Mouse (Mus musculus) cerebellum, postnatal 10 days (tissue): Measurements from ENCODE around the gene Lhpp.

Source experiments
- DNase-seq, 2 experiments: peaks; one replicate each; pipeline ENCODE4 v3.0.0; 2021; ENCODE audit warnings: mixed read lengths in 2 of 2

Gene Lhpp

DNA sequence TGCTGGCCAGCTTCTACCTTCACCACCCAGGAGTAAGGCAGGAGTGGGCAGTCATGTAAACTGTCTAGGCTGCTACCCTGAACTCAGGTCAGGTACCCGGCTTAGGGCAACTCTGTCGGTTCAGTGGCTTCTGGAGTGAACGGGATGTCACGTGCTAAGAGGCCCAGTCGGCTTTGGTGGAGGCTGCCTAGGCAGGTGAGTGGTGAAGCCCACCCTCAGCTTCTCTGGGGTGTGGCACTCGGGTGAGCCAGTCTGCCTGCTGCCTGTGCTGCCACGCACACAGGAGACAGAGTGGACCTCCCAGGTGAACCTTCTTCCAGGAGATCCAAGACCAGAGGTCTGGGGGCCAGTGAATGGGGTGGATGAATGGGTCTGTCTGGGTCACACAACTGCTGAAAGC, 102.5 kb downstream of the Lhpp start:
- no peak for DNase-seq

DNA sequence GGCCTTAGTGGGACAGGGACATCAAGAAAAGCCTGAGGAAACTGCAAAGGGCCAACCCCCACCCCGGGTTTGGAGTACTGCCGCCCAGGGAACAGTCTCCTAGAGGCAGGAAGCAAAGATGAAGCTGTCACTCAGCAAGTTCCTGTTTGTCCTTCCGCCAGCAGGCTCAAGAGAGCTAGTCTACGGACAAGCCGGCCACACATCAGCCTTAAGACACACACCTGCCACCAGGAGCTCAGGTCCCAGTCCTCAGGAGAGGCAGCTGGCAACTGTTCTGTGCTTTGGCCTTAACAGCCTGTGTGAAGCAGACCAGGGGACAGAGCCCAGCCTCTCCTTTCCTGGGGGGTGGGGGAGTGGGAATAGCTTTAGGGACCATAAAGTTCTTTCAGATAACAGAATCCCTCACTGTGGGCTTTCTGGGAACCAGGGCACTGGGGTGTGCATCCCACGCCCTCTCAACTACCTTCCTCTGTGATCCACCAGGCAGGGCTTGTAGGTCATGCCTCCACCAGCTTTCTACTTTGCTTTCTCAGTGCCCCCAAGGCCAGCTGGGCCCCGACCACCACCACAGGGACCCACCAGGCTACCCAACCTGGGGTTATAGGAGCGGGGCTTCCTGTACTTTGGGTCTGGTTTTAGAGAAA, 103.2 kb downstream of the Lhpp start:
- DNase-seq: no peak

DNA sequence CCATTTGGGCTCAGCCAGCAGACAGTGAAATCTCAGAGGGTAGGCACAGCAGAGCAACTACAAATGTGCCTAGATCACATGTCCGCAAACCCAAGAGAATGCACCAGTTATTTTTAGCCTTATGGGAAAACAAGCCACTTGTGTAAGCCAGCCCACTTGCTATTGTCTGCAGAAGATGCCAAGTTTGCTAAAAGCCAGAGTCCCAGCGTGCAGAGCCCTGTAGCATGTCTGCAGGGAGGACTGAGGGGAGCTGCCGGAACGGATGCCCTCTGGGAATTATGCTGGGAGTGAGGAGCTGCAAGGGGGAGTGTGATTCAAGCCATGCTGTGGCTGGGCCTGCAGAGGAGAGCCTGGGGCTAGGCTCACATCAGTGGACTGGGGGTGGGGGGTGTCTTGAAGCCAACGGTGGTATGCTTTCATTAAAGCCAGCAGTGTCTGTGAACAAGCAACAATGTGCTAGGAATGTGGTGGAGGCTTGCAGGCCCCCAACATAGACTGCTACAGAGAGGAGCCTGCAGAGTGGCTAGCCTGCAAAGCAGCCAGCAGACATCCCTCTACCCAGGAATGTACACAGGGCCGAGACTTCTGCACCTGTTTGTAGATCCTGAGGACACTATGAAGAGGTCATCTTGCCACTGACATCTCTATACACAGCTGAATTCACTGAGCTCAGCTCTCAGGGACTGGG, 103.9 kb downstream of the Lhpp start:
- DNase-seq: peak; percentile 9 to 49

DNA sequence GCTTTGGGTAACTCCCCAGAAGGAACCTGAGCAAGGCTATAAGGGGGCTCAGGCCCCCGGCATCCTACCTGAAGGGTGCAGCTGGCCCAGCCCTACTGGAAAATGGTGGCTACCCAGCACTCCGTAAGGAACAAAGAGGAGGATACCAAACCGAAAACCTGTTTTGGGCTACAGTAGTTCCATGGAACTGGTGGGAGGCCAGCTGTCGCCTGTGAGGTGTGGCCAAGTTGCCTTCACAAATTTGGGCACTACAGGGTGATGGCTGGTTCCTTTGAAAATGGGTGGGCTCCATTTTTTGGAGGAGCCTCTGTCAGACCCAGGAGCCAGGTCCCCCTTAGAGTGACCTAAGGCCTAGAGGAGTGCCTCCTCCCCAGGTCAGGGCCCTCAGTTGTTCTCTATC, 104.8 kb downstream of the Lhpp start:
- peak; percentile 55 to 63 for DNase-seq

DNA sequence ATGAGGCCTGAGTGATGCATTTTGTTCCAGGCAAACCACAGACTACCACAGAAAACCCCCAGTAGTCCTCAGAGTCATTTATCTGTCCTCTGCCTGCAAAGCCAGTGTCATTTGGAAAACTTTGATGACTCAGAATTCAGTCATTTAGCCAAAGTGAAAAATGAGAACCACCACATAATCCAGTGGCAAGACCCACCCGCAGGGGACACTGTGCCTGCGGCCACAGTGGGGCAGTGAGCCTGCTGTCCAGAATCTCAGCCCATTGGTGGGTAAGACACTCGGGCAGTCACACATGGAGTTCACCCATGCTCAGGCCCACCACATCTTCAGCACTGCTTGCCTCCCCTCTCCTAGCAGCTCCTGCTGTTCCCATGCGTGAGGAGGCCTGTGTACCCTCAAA, 109.1 kb downstream of the Lhpp start:
- DNase-seq: no peak

DNA sequence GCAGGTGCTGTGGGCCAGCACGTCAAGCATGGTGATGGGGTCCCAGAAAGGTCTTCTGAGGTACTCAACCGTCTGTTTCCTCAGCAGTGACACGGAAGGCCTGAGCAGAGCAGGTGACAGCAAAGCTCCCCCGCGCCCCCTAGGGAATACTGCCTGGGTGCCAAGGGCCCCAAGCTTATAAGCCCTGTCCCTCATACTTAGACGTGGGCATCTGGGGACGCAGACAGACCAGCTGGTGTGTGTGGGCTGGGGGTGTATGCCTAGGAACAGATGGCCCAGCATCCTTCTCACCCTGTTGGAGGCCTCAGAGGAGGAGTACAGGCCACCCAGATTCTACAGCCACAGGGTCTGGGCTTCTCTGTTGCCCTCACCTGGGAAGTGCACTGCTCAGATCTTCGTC, 110.1 kb downstream of the Lhpp start:
- peak; percentile 89 to 93 for DNase-seq

DNA sequence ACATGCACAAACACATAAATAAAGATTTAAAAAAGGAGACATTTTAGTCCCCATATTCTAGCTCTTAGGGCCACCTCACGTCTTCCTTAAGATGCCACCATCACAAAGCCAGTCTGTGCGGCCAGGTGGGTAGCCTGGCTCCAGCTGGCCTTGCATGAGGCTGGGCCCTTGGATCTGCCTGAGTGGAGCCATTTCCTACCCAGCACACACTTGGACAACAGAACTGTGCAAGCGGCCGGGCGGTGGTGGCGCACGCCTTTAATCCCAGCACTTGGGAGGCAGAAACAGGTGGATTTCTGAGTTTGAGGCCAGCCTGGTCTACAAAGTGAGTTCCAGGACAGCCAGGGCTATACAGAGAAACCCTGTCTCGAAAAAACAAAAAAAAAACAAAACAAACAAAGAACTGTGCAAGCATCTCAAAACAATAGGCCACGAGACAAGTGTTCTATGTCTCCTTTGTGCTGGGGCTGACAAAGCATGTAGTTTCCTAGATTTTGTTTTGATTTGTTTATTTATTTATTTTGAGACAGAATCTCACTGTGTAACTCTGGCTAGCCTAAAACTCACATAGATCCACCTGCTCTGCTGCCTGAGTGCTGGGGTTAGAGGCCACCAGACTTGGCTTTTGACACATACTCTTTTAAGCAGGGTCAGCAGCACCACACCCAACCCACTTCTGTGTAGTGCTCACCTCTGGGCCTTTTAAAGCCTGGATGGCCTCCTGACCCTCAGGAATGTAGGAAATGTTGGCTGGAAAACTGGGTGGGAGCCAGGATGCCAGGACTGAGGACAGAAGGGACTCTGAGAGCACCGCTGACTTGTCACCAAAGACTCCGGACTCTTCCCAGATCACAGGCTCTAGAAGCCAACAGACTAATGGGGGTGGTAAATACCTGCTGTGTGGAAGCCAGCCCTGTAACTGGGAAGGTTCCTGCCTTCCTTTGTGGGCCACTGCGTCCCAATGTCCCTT, 112.2 kb downstream of the Lhpp start:
- peak; percentile 63 to 67 for DNase-seq

DNA sequence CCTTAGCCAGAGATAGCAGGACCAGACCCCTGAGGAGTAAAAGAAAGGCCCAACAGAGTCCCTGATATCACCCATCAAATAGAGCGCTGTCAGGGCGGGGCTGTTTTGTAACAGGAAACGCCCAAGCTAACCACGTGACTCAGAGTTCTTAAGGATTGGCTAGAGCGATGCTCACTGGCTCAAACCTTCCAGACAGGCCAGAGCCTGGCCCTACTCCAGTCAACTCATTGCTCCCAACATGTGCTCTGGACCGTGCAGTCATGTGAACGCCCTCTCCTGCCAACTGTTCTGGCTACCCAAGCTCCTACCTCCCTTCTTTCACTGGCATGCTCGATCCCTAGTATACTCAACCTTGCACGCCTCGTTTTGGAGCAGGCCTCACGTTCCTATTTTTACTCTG, 113.5 kb downstream of the Lhpp start:
- DNase-seq: peak; percentile 98

DNA sequence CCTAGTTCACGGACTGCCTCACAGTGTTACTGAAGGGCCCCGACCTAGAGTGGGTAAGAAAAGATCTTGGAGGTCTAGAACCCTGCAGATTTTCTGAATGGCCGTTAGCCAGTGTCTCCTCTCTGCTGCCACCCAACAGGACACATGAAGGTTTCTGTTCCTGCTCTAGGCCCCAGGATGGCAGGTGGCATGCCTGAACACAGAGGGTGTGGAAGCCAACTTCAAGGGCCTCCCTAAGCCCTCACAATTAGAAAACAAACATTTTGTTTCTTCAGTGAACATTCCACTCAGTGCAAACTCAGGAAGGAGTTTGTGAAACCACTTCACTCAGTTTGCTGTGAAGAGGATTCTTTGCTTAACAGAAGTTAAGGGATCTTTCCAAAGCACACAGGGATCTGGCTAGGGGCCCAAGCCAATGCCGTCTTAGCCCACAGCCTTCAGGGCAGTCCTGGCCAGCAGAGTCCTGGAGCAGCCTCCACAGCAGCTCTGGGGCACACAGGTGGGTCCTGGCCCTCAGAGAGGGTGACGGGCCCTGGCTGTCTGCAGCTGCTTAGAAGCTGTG, 114.1 kb downstream of the Lhpp start:
- peak; percentile 70 to 79 for DNase-seq

DNA sequence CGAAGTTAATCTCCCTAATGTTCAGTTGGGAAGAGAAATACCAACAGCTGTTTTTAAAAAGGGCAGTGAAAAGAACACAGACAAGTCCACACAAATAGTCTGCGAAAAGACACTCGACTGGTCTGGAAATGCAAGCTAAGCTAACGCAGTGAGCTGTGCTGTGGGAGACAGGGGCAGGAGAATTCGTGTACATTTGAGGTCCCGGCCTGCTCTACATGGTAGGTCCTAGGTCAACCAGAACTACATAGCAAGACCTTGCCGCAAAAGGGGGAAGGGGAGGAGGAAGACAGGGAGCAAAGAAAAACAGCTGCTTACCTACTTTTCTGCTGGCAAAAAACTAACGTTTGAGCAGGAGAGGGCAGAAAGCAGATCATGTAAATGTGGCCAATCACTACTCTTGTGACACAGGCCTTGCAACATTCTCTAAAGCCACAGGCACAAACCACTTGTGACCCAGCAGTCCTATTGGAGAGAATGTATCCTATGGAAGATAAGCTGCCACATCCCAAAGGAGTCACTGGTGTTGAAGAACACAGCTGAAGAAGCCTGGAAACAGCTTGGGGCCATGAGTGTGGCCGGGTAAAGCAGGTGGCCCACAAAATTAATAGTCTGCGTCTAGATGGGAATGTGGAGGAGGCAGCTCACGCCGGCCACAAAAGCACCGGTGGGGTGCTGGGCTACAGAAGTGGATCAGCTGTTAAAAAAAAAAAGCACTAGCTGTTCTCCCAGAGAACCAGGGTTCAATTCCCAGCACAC, 115.8 kb downstream of the Lhpp start:
- no peak for DNase-seq

DNA sequence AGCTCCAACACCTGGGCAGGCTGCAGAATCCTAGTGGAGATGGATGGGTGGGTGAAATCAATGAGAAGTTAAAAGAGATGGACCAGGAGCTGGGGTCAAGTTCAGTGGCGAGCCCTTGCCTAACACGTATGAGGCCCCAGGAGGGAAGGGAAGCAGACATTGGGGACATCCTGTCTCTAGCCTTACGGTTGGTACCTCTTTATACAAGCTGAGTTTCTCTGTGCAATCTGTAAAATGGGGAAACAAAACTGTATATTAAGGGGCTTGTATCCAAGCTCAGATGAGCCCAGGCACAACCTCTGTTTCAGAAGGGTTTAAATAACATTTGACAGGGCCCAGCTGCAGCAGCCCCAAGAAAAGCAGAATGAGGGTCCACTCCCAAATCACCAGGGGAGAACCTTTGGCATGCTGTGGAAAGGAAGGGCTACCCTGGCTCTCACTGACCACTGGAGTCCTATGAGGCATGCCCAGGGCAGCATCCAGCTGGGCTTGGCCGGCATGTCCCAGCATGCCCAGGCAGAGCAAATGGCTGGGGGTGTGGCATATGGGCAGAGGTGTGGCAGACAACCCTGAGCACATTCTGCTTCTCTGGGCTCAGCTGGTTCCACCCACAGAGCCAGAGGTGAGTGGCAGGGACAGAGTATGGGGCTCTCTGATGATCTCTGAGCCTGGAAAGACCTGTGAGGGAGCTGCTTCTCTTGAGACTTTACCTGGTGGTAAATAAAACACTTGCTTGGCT, 118.8 kb downstream of the Lhpp start:
- no peak for DNase-seq

DNA sequence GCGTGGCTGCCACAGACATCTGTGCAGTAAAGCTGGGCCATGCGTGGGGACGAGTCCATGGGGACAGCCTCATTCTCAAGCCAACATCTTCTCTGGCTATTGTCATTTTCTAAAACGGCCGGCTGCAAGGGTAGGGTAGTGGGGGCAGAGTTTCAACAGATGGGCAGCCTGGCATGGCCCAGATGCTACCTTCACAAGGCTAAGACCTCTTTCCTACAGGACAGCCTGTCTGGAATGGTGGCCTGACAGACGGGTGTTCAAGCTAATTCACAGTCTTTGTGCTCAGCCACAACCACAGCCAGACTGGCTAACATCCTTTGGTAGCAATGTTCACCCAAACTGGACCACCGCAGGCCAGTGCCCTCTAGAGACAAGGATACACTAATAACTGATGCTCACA, 120.1 kb downstream of the Lhpp start:
- DNase-seq: peak; percentile 58 to 73

DNA sequence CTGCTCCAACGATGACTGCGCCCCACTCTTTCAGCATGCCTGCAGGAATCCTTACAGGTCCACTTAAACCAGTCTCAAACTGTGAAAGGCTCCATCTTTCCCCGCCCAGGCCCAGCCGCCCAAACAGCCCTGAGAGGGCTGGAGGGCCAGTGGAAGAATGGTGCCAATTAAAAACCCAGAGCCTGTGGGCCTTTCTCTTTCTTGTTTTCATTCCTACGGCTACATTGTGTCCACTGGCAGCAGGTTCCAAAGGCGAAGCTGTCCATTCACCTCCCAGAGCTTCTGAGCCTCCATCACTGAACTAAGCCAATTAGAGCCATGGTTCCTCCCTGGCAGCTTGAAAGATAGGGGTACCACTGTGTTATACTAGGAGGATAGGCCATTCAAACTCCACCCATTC, 121.1 kb downstream of the Lhpp start:
- no peak for DNase-seq

DNA sequence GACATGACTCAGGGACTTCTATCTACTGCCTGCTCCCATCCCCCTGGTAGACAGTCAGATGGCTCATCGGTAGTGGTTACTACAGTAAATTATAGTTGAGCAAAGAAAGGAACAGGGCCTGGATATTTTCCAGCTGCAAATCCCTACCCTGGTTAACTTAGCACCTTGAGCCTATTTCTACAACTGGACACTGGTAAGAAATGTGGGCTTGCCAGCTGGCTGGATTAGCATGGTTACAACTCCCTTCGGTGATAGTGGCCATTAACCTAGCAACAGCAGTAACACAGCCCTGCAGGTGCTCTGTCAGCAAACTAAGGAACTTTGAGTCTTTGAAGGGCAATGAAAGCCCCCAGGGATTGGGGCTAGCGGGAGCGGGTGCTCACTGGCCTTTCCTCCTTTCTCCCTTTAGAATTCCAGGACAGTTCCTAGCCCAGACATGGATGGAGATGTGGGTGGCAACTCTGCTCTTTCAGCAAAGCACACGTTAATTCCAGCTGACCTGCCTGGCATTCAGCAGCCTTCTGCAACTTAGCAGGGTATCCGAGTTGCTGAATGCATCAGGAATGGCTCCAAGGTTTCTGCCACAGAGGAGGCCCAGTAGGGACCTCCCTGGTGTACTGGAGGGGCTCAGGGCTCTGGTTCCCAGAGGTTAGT, 121.8 kb downstream of the Lhpp start:
- DNase-seq: peak in 1 of 2 experiments; percentile 42

DNA sequence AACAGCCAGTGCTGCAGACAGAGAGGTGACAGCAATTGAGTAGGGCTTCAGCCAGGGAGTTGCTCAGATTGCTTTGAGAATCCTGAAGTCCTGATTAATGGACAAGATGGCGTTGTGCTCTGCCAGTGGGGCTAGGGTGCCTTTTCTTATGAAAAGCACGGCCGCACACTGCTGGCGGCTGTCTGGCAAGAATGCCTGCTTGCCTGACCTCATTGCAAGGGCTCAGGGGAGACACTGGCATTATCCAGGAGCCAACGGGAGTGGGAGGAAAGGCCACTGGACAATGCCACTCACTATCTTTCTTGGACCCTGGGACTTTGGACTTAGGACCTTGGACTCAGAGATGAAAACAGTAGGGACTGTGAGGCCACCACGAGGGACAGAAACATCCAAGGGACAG, 123.1 kb downstream of the Lhpp start:
- peak; percentile 42 to 55 for DNase-seq

DNA sequence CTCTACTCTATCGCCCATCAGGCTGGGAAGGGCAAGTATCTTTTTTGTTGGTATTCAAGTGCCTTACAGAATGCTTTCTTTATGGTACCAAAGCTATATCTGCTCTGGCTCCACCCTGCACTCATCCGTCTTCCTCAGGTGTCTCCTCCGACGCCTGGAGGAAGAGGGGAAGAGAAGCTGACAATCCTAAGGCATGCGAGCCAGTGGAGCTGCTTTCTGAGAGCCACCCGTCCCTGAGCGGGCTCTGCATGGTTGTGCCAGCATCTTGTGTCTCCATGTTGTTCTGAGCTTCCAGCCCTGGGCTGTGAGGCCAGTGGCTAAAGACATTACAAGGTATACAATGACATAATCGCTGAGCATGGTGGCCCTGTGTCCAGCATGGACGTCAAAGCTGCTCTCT, 123.8 kb downstream of the Lhpp start:
- DNase-seq: no peak

DNA sequence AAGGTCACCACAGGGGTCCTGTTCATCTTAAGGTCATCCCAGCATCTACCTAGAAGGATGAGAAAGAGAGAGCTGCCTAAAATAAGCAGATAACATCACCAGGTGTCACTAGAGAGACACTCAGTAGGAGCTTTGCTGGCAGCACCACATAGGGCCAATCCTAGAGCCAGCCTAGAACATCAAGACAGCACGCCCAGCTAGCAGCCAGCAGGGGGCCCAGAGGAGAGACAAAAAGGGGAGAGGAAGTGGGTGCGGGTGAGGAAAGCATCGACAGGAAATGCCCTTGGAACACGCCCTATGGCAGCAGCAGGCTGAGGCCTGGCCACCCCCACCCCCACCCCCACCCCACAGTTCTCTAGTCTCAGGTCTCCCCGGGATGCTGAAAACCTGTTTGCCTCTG, 124.7 kb downstream of the Lhpp start:
- DNase-seq: peak; percentile 44 to 54

DNA sequence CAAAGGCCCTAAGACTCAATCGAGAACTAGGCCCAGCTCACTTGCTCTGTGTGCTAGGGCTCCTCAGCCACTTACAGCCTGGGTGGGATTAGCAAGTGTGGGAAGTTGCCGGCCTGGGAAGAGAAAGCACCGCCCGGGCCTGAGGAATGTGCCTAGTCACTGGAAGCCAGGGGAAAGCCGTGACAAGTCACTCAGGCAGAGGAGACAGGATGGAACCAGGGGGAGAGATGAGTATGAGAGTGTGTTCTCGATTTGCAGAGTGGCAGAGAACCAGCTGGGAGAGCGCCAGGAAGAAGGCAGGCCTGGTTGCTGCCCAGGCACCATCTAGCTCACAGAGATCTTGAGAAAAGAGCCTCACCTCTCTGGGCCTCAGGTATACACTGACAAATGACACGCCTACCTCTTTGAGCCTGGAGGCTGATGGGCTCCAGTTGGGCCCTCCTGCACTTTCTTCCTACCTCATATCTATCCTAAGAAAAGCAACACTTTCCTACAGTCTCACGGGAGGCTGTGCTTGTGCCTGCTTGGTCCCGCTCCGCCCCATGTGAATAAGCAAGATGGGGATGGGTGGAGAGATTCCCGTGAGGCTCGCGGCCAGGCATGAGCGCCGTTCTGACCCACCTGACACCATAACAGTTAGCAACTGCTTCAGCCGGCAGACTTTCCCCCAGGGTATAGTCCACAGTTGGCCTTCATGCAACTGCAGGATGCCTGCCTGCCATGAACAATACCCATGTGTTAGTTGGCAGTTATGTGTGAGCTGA, 125.8 kb downstream of the Lhpp start:
- peak; percentile 89 to 90 for DNase-seq

DNA sequence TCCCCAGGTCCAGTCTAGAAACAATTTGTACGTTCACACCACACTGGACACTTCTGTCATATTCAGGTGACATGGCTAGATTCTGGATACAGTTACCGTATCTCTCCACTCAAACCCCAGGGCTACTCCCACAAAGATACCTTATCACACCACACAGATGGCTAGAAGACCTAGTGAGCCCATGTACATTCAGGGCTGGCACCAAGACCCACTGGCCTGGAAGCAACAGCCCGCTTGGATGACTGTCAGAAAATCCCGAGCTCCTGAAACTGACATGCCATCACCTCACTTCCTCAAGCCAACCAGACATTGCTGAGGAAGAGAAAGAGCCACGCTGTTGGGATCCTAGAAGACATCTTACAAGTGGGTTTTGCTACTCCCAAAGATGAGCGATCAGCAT, 128.4 kb downstream of the Lhpp start:
- peak; percentile 76 to 77 for DNase-seq

DNA sequence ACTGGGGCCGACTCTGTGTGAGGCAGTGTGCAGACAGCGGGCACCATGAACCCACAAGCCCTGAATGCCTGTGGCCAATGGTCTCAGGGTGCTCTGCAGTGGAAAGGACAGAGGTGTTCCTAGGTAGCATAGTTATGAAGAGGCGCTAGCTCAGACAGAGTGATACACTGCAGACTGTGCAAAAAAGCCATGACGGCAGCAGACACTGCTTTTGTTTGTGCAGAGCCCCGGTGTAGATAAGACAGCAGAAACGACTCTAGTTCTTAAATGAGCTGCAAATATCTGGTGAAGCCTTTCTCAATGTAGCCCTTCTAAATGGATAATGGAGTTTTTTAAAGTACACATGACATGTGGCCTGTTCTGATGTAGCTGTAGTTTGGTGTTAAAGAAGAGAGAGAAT, 129.4 kb downstream of the Lhpp start:
- no peak for DNase-seq
